Mouse (Mus musculus) 416B (cell line): Measurements from ENCODE around the gene Numb.
A peak's percentile ranks its signal among the peaks of the same experiment; 100 is the strongest.

Source experiments
- DNase-seq: peaks from one replicate; pipeline ENCODE4 v3.0.0; 2011; ENCODE audit warnings: low read depth

The Numb gene

GRCm38 (mm10) chr12:83782669-83783068, 139.1 kb downstream of the Numb start:
- no peak for DNase-seq

- no peak for DNase-seq
Observed at GRCm38 (mm10) chr12:83781640-83782278, 140.0 kb downstream of the Numb start.

- DNase-seq = no peak
Observed at GRCm38 (mm10) chr12:83781204-83781603, 140.5 kb downstream of the Numb start.

GRCm38 (mm10) chr12:83780181-83780580, 141.6 kb downstream of the Numb start:
- DNase-seq = no peak

GRCm38 (mm10) chr12:83776766-83777165, 145.0 kb downstream of the Numb start:
- DNase-seq = no peak

- DNase-seq = no peak
Observed at GRCm38 (mm10) chr12:83775621-83776020, 146.1 kb downstream of the Numb start.

- peak; percentile 73 for DNase-seq
Observed at GRCm38 (mm10) chr12:83770418-83771256, 151.1 kb downstream of the Numb start.

- no peak for DNase-seq
Observed at GRCm38 (mm10) chr12:83768235-83768899, 153.4 kb downstream of the Numb start.

- DNase-seq = no peak
Observed at GRCm38 (mm10) chr12:83767833-83768232, 153.9 kb downstream of the Numb start.

GRCm38 (mm10) chr12:83765965-83766603, 155.7 kb downstream of the Numb start:
- DNase-seq = no peak

- DNase-seq = no peak
Observed at GRCm38 (mm10) chr12:83764519-83764918, 157.2 kb downstream of the Numb start.

- no peak for DNase-seq
Observed at GRCm38 (mm10) chr12:83764044-83764365, 157.7 kb downstream of the Numb start.

GRCm38 (mm10) chr12:83763311-83764043, 158.3 kb downstream of the Numb start, which contains the start of gene Papln:
Gene Papln, plus strand, starts transcription at chr12:83763634.
- DNase-seq = peak; percentile 51

- DNase-seq = peak; percentile 82
Observed at GRCm38 (mm10) chr12:83762706-83763105, 159.0 kb downstream of the Numb start.

GRCm38 (mm10) chr12:83760201-83760600, 161.5 kb downstream of the Numb start:
- peak; percentile 20 for DNase-seq

- no peak for DNase-seq
Observed at GRCm38 (mm10) chr12:83758735-83759134, 163.0 kb downstream of the Numb start.

GRCm38 (mm10) chr12:83752495-83752894, 169.2 kb downstream of the Numb start:
- DNase-seq = no peak

- DNase-seq = no peak
Observed at GRCm38 (mm10) chr12:83749186-83749585, 172.5 kb downstream of the Numb start.
